Mouse (Mus musculus) heart, postnatal 0 days (tissue): ENCODE results near the gene Cyp20a1.

Experiments
- CTCF ChIP-seq: IDR thresholded peaks from 2 replicates; pipeline ENCODE4 v1.5.1; 2016; ENCODE audit warnings: antibody characterized with exemption, control low read depth, low read depth
- EP300 ChIP-seq: IDR thresholded peaks from 2 replicates; pipeline ENCODE4 v1.6.1; 2016; ENCODE audit warnings: antibody characterized with exemption, low read depth

GRCm38 (mm10) chr1:60381910-60382309 lies 38.8 kb downstream of the Cyp20a1 start:
- TF ChIP-seq EP300 (no peak), CTCF (no peak)
